Mouse (Mus musculus) CD4-positive, CD25-positive, alpha-beta regulatory T cell, adult 4 months (primary cell): Measurements from ENCODE around the gene C130050O18Rik. TPM values are rescaled to one million over a fixed set of nuclear protein-coding genes. Genes with fewer than 3 reads are reported as not detected.

Experiments
- ATAC-seq: one replicate; pipeline ENCODE4 v1.8.0; 2017
- polyA plus RNA-seq, 2 experiments: library from polyadenylated mRNA; unstranded; fragments of 100-300 nt; shearing (Covaris generic); gene quantifications; one replicate each; pipeline ENCODE4 v1.2.1; 2017

C130050O18Rik gene
- polyA plus RNA-seq, result not detected

GRCm38 (mm10) chr5:139404801-139405401 is at the start of gene C130050O18Rik:
Gene C130050O18Rik, plus strand, starts transcription at chr5:139405280.
- no peak for ATAC-seq

DNA sequence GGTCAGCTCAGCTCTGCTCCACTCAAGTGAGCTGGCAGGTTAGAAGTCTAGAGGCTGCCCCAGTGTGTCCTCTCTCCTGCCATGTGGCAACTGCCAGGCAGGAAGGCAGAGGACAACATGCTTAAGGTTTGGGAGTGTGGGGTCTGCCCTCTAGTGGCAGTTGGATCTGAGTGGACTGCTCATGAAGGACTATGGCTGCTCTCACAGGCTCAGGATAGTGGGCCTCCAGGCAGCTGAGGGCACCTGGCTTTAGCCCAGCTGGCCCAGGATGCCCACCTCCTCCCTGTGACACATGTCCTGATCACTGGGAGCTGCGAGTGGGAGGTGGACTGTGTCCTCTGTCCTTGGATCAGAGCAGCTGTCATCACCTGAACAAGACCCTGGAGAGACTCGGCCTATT is 46.4 kb upstream of the C130050O18Rik start:
- no peak for ATAC-seq

DNA sequence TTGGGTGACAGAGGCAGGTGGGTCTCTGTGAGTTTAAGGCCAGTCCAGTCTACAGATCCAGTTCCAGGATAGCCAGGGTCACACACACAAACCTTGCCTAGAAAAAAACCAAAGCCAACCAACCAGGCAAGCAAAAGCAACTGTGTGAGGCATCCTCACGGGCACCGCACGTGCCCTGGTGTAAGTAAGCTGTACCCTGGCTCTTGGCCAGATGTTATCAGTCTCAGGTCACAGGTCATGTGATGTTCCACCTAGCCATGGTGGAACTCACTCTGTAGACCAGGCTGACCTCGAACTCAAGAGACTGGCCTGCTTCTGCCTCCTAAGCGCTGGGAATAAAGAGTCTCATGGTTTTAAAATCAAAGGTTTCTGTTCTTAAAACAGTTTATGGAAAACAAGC is 45.8 kb upstream of the C130050O18Rik start:
- ATAC-seq, result no peak

GRCm38 (mm10) chr5:139363858-139364257 is 41.2 kb upstream of the C130050O18Rik start:
- no peak for ATAC-seq

GRCm38 (mm10) chr5:139364260-139364910 is 40.7 kb upstream of the C130050O18Rik start:
- ATAC-seq, result peak; percentile 74

- ATAC-seq, result no peak
Measured at GRCm38 (mm10) chr5:139364911-139365571, 40.0 kb upstream of the C130050O18Rik start.

DNA sequence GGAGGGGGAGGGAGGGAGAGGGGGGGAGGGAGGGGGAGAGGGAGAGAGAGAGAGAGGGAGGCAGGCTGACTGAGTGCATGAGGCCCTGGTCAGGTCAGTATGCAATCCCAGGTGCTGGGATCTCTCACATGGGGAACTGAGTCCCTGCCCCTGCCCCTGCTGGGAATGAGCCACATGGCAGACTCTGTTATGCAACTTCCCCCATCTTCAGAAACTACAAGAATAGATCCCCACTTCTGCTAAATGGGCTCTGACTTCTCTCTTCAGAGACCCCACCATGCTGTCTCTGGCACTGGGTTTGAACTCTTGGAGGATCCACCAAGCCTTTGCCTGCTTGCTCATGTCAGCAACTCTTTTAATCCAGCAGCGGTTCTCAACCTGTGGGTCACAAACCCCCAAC is 39.3 kb upstream of the C130050O18Rik start:
- ATAC-seq, result no peak

DNA sequence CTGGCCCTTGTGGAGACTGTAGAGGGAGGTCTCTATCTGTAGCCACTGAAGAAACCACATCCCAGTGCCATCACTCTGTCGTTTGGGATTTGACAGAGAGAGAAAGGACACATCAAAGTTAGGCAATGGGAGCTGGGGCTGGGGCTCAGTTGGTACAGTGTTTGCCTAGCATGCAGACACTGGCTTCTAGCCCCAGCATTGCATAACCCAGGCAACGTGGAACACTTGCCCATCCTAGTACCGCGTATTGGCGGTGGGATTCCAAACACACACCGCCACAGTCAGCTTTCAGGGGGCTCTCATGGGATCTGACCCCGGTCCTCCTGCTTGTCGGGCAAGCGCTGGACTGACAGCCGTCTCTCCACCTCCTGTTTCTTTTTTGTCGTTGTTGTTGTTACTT is 38.6 kb upstream of the C130050O18Rik start:
- no peak for ATAC-seq

GRCm38 (mm10) chr5:139367884-139368458 is 37.1 kb upstream of the C130050O18Rik start:
- ATAC-seq, result no peak

DNA sequence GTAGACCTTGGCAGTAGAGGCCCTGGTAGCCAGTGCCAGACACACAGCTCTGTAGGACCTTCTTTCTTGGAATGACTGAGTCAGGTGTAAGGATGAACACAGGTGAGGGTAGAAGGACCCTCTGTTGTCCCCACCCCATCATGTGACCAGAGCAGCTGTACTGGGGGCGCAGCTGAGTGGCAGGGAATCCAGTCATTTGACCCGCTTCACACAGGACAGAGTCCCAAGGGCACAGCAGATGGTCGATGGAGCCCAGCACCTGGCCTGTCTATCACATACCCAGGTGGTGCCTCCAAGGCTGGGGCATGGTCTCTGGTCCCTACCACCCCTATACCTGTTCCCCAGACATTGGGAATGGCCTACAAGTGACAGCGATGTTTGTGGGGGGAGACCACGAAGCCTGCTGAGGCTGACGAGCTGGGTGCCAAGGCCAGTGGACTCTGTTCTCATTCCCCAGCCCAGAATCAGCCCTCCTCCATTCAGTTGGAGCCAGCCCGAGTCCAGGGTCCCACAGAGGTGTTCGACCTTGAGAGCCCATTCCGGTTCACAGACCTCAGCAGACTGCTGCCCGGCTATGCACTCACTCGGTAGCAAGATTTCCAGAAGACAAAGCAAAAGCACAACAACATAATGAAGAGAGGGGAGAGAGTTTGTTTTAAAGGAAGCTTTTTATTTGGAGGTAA is 36.3 kb upstream of the C130050O18Rik start:
- ATAC-seq, result no peak

GRCm38 (mm10) chr5:139370336-139370735 is 34.7 kb upstream of the C130050O18Rik start:
- ATAC-seq, result no peak

DNA sequence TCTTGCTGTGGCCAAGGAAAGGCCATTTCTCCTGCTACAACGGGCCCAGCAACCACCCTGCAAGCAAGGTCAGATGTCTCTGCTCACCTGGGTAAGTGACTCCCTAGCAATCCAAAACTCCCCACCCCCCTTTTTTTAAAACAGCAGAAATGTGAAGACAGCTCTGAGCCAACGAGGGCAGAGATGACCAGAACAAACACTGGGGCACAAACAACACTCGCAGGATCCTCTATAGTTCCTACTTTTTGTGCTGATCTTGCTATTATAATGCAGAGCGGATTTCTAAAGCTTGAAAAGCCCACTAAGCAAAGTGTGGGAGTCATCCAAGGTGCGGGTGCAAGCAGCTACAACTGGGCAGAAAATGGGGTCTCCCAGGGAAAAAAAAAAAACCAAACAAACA is 34.0 kb upstream of the C130050O18Rik start:
- no peak for ATAC-seq

DNA sequence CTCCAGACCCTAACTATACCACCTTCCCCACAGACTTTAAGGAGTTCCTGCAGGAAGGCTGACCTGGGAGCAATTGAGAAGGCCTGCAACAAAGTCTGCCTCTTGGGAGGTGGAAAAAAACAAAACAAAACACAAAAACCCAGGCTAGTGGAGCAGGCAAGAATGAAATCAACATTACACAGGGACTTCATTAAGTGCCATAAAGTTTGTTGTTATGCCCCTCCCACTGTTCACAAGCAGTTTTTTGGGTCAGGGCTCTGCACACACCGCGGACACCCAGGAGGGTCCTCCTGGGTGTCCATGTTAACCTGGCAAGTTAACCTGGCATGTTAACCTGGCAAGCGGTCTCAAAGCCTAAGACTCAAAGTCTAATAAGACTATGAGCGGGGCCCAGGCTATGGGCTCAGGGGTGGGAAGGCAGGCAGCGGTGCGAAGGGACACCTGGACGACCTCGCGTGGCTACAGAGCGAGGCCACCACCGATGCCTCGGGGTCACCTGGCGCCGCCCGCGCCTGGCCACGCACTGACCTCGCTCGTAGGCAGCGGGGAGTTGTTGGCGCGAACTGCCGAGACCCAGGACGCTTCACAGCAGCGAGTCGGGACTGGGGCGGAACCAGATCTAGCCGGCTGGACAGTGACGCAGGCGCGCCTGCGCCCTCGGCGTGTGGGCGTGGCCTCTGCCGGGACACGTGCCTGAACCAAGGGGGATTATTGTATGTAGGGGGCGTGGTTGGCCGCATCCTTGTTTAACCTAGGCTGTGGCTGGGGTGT is 33.3 kb upstream of the C130050O18Rik start:
- peak; percentile 94 for ATAC-seq

DNA sequence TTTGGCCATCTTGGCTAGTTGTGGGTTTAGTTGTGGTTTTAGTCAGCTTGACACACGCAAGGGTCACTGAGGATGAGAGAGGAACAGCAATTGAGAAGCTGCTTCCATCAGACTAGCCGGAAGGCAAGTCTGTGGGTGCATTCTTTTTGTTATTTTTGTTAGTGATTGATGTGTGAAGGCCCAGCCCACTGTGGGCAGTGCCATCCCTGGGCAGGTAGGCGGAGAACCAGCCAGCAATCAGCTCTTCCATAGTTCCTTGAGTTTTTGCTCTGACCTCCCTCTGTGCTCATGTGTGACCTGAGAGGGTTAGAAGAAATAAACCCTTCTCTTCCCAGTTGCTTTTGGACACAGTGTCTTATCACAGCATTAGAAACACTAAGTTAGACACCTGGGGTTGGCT is 32.0 kb upstream of the C130050O18Rik start:
- ATAC-seq, result no peak

DNA sequence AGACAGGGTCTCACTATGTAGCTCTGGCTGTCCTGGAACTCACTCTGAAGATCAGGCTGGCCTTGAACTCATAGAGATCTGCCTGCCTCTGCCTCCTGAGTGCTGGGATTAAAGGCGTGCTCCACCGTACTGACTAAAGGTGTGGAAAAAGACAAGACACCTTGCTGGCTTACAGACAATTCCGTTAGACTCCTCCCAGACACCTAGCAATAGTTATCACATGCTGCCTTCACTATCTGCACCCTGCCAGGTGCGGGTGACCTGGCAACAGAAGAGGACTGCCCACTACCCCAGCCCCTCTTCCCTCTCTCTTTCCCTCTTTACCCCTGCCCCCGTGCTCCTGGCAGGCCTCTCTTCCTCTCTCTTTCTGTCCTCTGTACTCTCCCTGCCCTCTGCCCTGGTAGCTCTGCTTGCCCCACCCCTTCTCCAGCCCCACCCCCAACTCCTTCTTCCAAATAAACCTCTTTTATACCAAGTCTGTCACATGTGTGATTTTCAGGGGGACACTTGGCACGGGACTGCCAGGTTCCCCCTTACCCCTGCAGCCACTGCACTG is 31.1 kb upstream of the C130050O18Rik start:
- ATAC-seq, result no peak

- no peak for ATAC-seq
Measured at GRCm38 (mm10) chr5:139374841-139375240, 30.2 kb upstream of the C130050O18Rik start.

GRCm38 (mm10) chr5:139377468-139378270 is 27.4 kb upstream of the C130050O18Rik start, which contains the start of gene Gpr146:
Gene Gpr146, plus strand, starts transcription at chr5:139377697.
- ATAC-seq, result peak; percentile 29

GRCm38 (mm10) chr5:139378271-139378556 is 26.9 kb upstream of the C130050O18Rik start:
- ATAC-seq, result no peak

GRCm38 (mm10) chr5:139378986-139379629 is 26.0 kb upstream of the C130050O18Rik start:
- ATAC-seq, result no peak

GRCm38 (mm10) chr5:139379771-139380384 is 25.2 kb upstream of the C130050O18Rik start:
- no peak for ATAC-seq
